Mouse (Mus musculus): ENCODE data around the gene Ubxn4.

GRCm38 (mm10) chr1:128278563-128278962 is 34.8 kb downstream of the Ubxn4 start:
- TF ChIP-seq CTCF (IDR thresholded peaks at IDR 0.05; ENCODE audit: extremely low read depth, insufficient read length, insufficient replicate concordance, low read depth, low read length) (no peak), POLR2A (IDR thresholded peaks at IDR 0.05; ENCODE audit: low read depth, low read length) (no peak)

All from small intestine, adult 2 months (tissue).